Mouse (Mus musculus): ENCODE results near the gene Tcf3.

Gene Tcf3

GRCm38 (mm10) chr10:80406684-80407501 lies 26.6 kb downstream of the Tcf3 start, which contains the start of gene Uqcr11:
Uqcr11 (minus strand) TSS chr10:80406830.
- peak; percentile 94 for DNase-seq (ENCODE audit: low spot score)

- no peak for DNase-seq (ENCODE audit: low spot score)
Measured at GRCm38 (mm10) chr10:80405481-80406173, 27.8 kb downstream of the Tcf3 start.

GRCm38 (mm10) chr10:80403044-80403692 lies 30.3 kb downstream of the Tcf3 start:
- DNase-seq (ENCODE audit: low spot score), result peak; percentile 63

GRCm38 (mm10) chr10:80400704-80401161 lies 32.7 kb downstream of the Tcf3 start:
- DNase-seq (ENCODE audit: low spot score), result no peak

- DNase-seq (ENCODE audit: low spot score), result no peak
Measured at GRCm38 (mm10) chr10:80399973-80400703, 33.3 kb downstream of the Tcf3 start.

GRCm38 (mm10) chr10:80399191-80399972 lies 34.1 kb downstream of the Tcf3 start, which contains the start of gene Mbd3:
Mbd3 (minus strand) TSS chr10:80399550.
- DNase-seq (ENCODE audit: low spot score), result peak; percentile 99

- peak; percentile 98 for DNase-seq (ENCODE audit: low spot score)
Measured at GRCm38 (mm10) chr10:80398719-80399190, 34.7 kb downstream of the Tcf3 start.

- peak; percentile 56 for DNase-seq (ENCODE audit: low spot score)
Measured at GRCm38 (mm10) chr10:80398174-80398535, 35.3 kb downstream of the Tcf3 start.

- DNase-seq (ENCODE audit: low spot score), result no peak
Measured at GRCm38 (mm10) chr10:80397524-80398173, 35.8 kb downstream of the Tcf3 start.

- no peak for DNase-seq (ENCODE audit: low spot score)
Measured at GRCm38 (mm10) chr10:80396822-80397523, 36.5 kb downstream of the Tcf3 start.

- no peak for DNase-seq (ENCODE audit: low spot score)
Measured at GRCm38 (mm10) chr10:80395025-80395627, 38.3 kb downstream of the Tcf3 start.

- DNase-seq (ENCODE audit: low spot score), result no peak
Measured at GRCm38 (mm10) chr10:80392687-80393086, 40.8 kb downstream of the Tcf3 start.

GRCm38 (mm10) chr10:80390697-80391096 lies 42.8 kb downstream of the Tcf3 start:
- DNase-seq (ENCODE audit: low spot score), result no peak

GRCm38 (mm10) chr10:80389185-80389708 lies 44.2 kb downstream of the Tcf3 start:
- no peak for DNase-seq (ENCODE audit: low spot score)

- DNase-seq (ENCODE audit: low spot score), result no peak
Measured at GRCm38 (mm10) chr10:80388731-80389130, 44.7 kb downstream of the Tcf3 start.

GRCm38 (mm10) chr10:80387522-80387959 lies 45.9 kb downstream of the Tcf3 start, which contains the start of gene Mex3d:
Mex3d (minus strand) TSS chr10:80387659.
- DNase-seq (ENCODE audit: low spot score), result peak; percentile 84

GRCm38 (mm10) chr10:80386735-80387471 lies 46.5 kb downstream of the Tcf3 start:
- DNase-seq (ENCODE audit: low spot score), result no peak
